Mouse (Mus musculus) brain, embryonic 14.5 days (tissue): ENCODE measurements around the gene Nkapl.

Source experiments
- CTCF ChIP-seq: fragments of 200-500 bp; IDR thresholded peaks from 2 replicates; pipeline ENCODE4 v1.5.1; 2012; ENCODE audit warnings: inconsistent platforms, mild to moderate bottlenecking, moderate library complexity, borderline replicate concordance; ENCODE audit not compliant: insufficient read depth, insufficient read length; ENCODE audit errors: extremely low read depth
- POLR2A ChIP-seq: fragments of 200-500 bp; IDR thresholded peaks from 2 replicates; pipeline ENCODE4 v1.6.1; 2012; ENCODE audit warnings: mild to moderate bottlenecking, inconsistent platforms, borderline replicate concordance; ENCODE audit not compliant: poor library complexity, insufficient read depth, insufficient read length, severe bottlenecking; ENCODE audit errors: extremely low read depth

- TF ChIP-seq POLR2A: no peak
- no peak for TF ChIP-seq CTCF
Observed at GRCm38 (mm10) chr13:21469097-21469496, 788 bp upstream of the Nkapl start.
